Mouse (Mus musculus) midbrain, embryonic 11.5 days (tissue): Measurements from ENCODE around the gene S1pr4. TPM values are rescaled to one million over a fixed set of nuclear protein-coding genes. Genes with fewer than 3 reads are reported as not detected.

ENCODE experiments used
- ATAC-seq: fragments of 200-750 bp; cut with Nextera tagmentation; 2 replicates; pipeline ENCODE4 v1.8.0; 2017; ENCODE audit warnings: moderate TSS enrichment, moderate library complexity; ENCODE audit not compliant: low FRiP score
- DNase-seq: peaks from one replicate; pipeline ENCODE4 v3.0.0; 2015; ENCODE audit warnings: low spot score; ENCODE audit errors: missing footprints
- H3K27ac ChIP-seq: fragments of 300-500 bp; sonication (generic); 2 replicates; pipeline ENCODE4 v1.5.1; 2014; ENCODE audit warnings: low read depth, low read length
- H3K27me3 ChIP-seq: fragments of 300-500 bp; sonication (generic); 2 replicates; pipeline ENCODE4 v1.6.1; 2014; ENCODE audit warnings: mild to moderate bottlenecking, low read length, moderate library complexity, mixed read lengths; ENCODE audit not compliant: control insufficient read depth, insufficient read depth
- H3K36me3 ChIP-seq: fragments of 300-500 bp; sonication (generic); 2 replicates; pipeline ENCODE4 v1.6.1; 2014; ENCODE audit warnings: mild to moderate bottlenecking, low read length, moderate library complexity, mixed read lengths; ENCODE audit not compliant: control insufficient read depth, insufficient read depth
- H3K4me1 ChIP-seq: fragments of 300-500 bp; sonication (generic); 2 replicates; pipeline ENCODE4 v1.6.1; 2014; ENCODE audit warnings: low read length; ENCODE audit not compliant: control insufficient read depth, insufficient read depth
- H3K4me2 ChIP-seq: fragments of 300-500 bp; sonication (generic); 2 replicates; pipeline ENCODE4 v1.6.1; 2014; ENCODE audit warnings: mild to moderate bottlenecking, moderate library complexity
- H3K4me3 ChIP-seq: fragments of 300-500 bp; sonication (generic); 2 replicates; pipeline ENCODE4 v1.5.1; 2014; ENCODE audit warnings: low read depth, low read length
- H3K9ac ChIP-seq: fragments of 300-500 bp; sonication (generic); 2 replicates; pipeline ENCODE4 v1.6.1; 2014; ENCODE audit warnings: low read length
- H3K9me3 ChIP-seq: fragments of 300-500 bp; sonication (generic); 2 replicates; pipeline ENCODE4 v1.6.1; 2016; ENCODE audit warnings: low read length; ENCODE audit not compliant: control insufficient read depth
- WGBS: fragments of 180-500 bp; shearing (Covaris S2); extraction: QIAGEN DNeasy Blood & Tissue Kit; methylation state at CpG from one replicate; pipeline ENCODE4 v1.1.7; 2014; 5-methylcytosine and 5-hydroxymethylcytosine counted together
- polyA plus RNA-seq: library from polyadenylated mRNA; unstranded; fragments of >200 nt; fragmentation: Nextera tagmentation; extraction: Ambion mirVana; gene quantifications from 2 replicates; pipeline ENCODE4 v1.2.1, GENCODE M21; 2014

The S1pr4 gene
- polyA plus RNA-seq, 1 experiment from 2014 or later = 0.37 TPM

- Histone ChIP-seq H3K9ac (no peak overlapping the region), H3K4me1 (peaks cover 10% of the 10 kb centered on the region), H3K27me3 (no peaks in the 10 kb centered on the region), H3K27ac (no peak overlapping the region), H3K9me3 (no peaks in the 10 kb centered on the region), H3K4me2 (no peak overlapping the region), H3K4me3 (no peak overlapping the region), H3K36me3 (peaks cover 35% of the 10 kb centered on the region)
- WGBS = 94% methylated on average over 11 of the region's 11 CpGs
- DNase-seq (no peak), ATAC-seq (no peak)
These were observed 11.9 kb downstream of the S1pr4 start for GRCm38 (mm10) chr10:81488081-81488480.

GRCm38 (mm10) chr10:81486496-81486895, 13.4 kb downstream of the S1pr4 start:
- Histone ChIP-seq H3K4me1 (peaks cover 12% of the 10 kb centered on the region), H3K9ac (no peak overlapping the region), H3K4me3 (no peak overlapping the region), H3K36me3 (peaks cover 23% of the 10 kb centered on the region), H3K4me2 (no peak overlapping the region), H3K27ac (no peak overlapping the region), H3K9me3 (no peaks in the 10 kb centered on the region), H3K27me3 (peaks cover 8% of the 10 kb centered on the region)
- no peak for ATAC-seq
- WGBS = 91% methylated on average over 10 of the region's 10 CpGs
- DNase-seq = no peak

- Histone ChIP-seq H3K27me3 (peaks cover 10% of the 10 kb centered on the region), H3K27ac (no peak overlapping the region), H3K4me2 (no peak overlapping the region), H3K36me3 (peaks cover 17% of the 10 kb centered on the region), H3K9ac (no peak overlapping the region), H3K4me1 (peaks cover 13% of the 10 kb centered on the region), H3K4me3 (no peak overlapping the region), H3K9me3 (no peaks in the 10 kb centered on the region)
- no peak for DNase-seq
- no peak for ATAC-seq
- 73% methylated on average over 7 of the region's 7 CpGs for WGBS
These were observed 14.4 kb downstream of the S1pr4 start for GRCm38 (mm10) chr10:81485479-81486018.

GRCm38 (mm10) chr10:81485060-81485449, 14.9 kb downstream of the S1pr4 start:
- WGBS = 43% methylated on average over 2 of the region's 2 CpGs
- Histone ChIP-seq H3K4me1 (peaks cover 18% of the 10 kb centered on the region), H3K27me3 (peaks cover 10% of the 10 kb centered on the region), H3K4me3 (no peak overlapping the region), H3K36me3 (peaks cover 12% of the 10 kb centered on the region), H3K9ac (no peak overlapping the region), H3K4me2 (no peak overlapping the region), H3K27ac (peak overlapping the region; percentile 44), H3K9me3 (no peaks in the 10 kb centered on the region)
- no peak for ATAC-seq
- DNase-seq = no peak

- no peak overlapping the region for H3K9ac ChIP-seq
- peak; percentile 87 for DNase-seq
These were observed 15.4 kb downstream of the S1pr4 start for GRCm38 (mm10) chr10:81484441-81485059.

GRCm38 (mm10) chr10:81483983-81484382, 15.9 kb downstream of the S1pr4 start:
- no peak overlapping the region for H3K9ac ChIP-seq
- H3K9me3 ChIP-seq = no peaks in the 10 kb centered on the region
- peak overlapping the region; percentile 44; the same call in 1 of the 2 replicates for H3K27ac ChIP-seq
- H3K27me3 ChIP-seq = peaks cover 10% of the 10 kb centered on the region
- ATAC-seq (no peak), DNase-seq (no peak)
- H3K4me1 ChIP-seq = peaks cover 18% of the 10 kb centered on the region
- H3K36me3 ChIP-seq = peaks cover 8% of the 10 kb centered on the region
- no peak overlapping the region for H3K4me2 ChIP-seq
- no peak overlapping the region for H3K4me3 ChIP-seq
- 23% methylated on average over 9 of the region's 9 CpGs for WGBS

More at GRCm38 (mm10) chr10:81484441-81485059, 15.4 kb downstream of the S1pr4 start:
- Histone ChIP-seq H3K4me3 (no peak overlapping the region), H3K27ac (peak overlapping the region; percentile 44), H3K4me2 (no peak overlapping the region), H3K36me3 (peaks cover 11% of the 10 kb centered on the region), H3K9me3 (no peaks in the 10 kb centered on the region), H3K4me1 (peaks cover 18% of the 10 kb centered on the region), H3K27me3 (peaks cover 10% of the 10 kb centered on the region)
- ATAC-seq = peak; percentile 51
- WGBS = 56% methylated on average over 6 of the region's 6 CpGs

- ATAC-seq = peak; percentile 64
- Histone ChIP-seq H3K27me3 (peaks cover 10% of the 10 kb centered on the region), H3K4me2 (peak within 1 kb of the TSS; percentile 65), H3K9me3 (no peaks in the 10 kb centered on the region), H3K27ac (no peak within 1 kb of the TSS), H3K4me3 (peak within 1 kb of the TSS; percentile 49), H3K4me1 (peaks cover 18% of the 10 kb centered on the region), H3K36me3 (peaks cover 3% of the 10 kb centered on the region; the same call in 1 of the 2 replicates), H3K9ac (peak within 1 kb of the TSS; percentile 69)
- 0% methylated on average over 36 of the region's 36 CpGs for WGBS
- DNase-seq = peak; percentile 99
These were observed 17.4 kb downstream of the S1pr4 start, which contains the start of gene Celf5 for GRCm38 (mm10) chr10:81482533-81482889. Gene Celf5 (minus strand): TSS chr10:81482709.

- Histone ChIP-seq H3K4me1 (peaks cover 20% of the 10 kb centered on the region), H3K4me2 (peak overlapping the region; percentile 65), H3K9me3 (no peaks in the 10 kb centered on the region), H3K4me3 (peak overlapping the region; percentile 49), H3K27me3 (peaks cover 15% of the 10 kb centered on the region), H3K9ac (peak overlapping the region; percentile 69), H3K27ac (no peak overlapping the region), H3K36me3 (peaks cover 3% of the 10 kb centered on the region; the same call in 1 of the 2 replicates)
- WGBS = 4% methylated on average over 34 of the region's 35 CpGs
- DNase-seq (no peak), ATAC-seq (peak; percentile 25; the same call in 1 of the 2 replicates)
These were observed 18.1 kb downstream of the S1pr4 start for GRCm38 (mm10) chr10:81481605-81482532.

- ATAC-seq = no peak
- H3K27me3 ChIP-seq = peaks cover 23% of the 10 kb centered on the region
- no peak overlapping the region for H3K4me2 ChIP-seq
These were observed 25.5 kb downstream of the S1pr4 start for GRCm38 (mm10) chr10:81474461-81474860.

More at GRCm38 (mm10) chr10:81474461-81474860, 25.5 kb downstream of the S1pr4 start:
- no peak for DNase-seq
- Histone ChIP-seq H3K4me3 (no peak overlapping the region), H3K36me3 (no peaks in the 10 kb centered on the region), H3K9me3 (no peaks in the 10 kb centered on the region), H3K4me1 (peaks cover 26% of the 10 kb centered on the region), H3K9ac (no peak overlapping the region), H3K27ac (no peak overlapping the region)
- 83% methylated on average over 10 of the region's 10 CpGs for WGBS
